Mouse (Mus musculus): ENCODE measurements around the gene Gm20662. TPM values are rescaled to one million over a fixed set of nuclear protein-coding genes. Genes with fewer than 3 reads are reported as not detected.
A peak's percentile ranks its signal among the peaks of the same experiment; 100 is the strongest.

The Gm20662 gene
- polyA plus RNA-seq, 1 experiment from 2014 or later: 0.46 TPM

DNA sequence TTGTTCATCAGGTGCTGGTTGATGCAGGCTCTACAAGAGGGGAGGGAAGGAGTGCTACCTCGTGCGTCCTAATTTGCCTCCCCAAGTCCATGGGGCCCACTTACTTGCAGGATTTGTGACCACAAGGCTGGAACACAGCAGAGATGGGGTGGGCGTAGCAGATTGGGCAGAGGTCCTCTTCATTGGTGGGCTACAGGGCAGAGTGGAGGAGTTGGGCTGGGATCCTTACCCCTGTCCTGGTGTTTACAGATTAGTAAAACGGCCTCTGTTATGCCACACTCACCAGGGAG is 55.7 kb downstream of the Gm20662 start:
- ATAC-seq (ENCODE audit: insufficient read depth, low FRiP score, low read depth): no peak
- Histone ChIP-seq H3K4me3 (replicated peaks) (no peak overlapping the region), H3K4me2 (no peak overlapping the region), H3K9me3 (no peaks in the 10 kb centered on the region), H3K36me3 (peaks cover 17% of the 10 kb centered on the region; the same call in 1 of the 2 replicates), H3K9ac (no peak overlapping the region), H3K27ac (no peak overlapping the region; the same call in 1 of the 2 replicates), H3K27me3 (replicated peaks) (no peaks in the 10 kb centered on the region), H3K4me1 (peaks cover 30% of the 10 kb centered on the region)
- WGBS: 86% methylated on average over 4 of the region's 4 CpGs

DNA sequence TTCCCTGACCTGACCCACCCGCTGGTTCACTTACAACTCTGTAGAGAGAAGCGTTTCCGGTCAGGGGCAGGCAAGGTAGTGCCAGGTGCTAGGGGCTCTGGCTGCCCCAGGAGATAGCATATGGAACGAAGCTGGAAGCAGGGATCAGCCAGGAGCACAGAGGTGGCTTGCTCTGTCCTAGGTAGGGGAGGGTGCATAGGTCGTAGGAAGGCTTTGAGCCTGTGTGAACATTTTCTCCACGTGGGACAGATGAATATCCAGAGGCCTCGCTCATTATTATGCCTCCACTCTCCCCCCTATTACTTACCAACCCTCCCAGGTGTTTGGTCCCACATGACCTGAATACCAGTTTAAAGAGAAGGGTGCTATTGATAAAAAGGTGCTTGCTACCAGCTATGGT is 56.3 kb downstream of the Gm20662 start:
- Histone ChIP-seq H3K4me1 (peaks cover 30% of the 10 kb centered on the region), H3K9ac (no peak overlapping the region), H3K4me3 (replicated peaks) (no peak overlapping the region), H3K27ac (peak overlapping the region; percentile 38; the same call in 1 of the 2 replicates), H3K9me3 (no peaks in the 10 kb centered on the region), H3K36me3 (peaks cover 17% of the 10 kb centered on the region; the same call in 1 of the 2 replicates), H3K4me2 (no peak overlapping the region), H3K27me3 (replicated peaks) (no peaks in the 10 kb centered on the region)
- ATAC-seq (ENCODE audit: insufficient read depth, low FRiP score, low read depth): no peak
- 68% methylated on average over 7 of the region's 7 CpGs for WGBS

DNA sequence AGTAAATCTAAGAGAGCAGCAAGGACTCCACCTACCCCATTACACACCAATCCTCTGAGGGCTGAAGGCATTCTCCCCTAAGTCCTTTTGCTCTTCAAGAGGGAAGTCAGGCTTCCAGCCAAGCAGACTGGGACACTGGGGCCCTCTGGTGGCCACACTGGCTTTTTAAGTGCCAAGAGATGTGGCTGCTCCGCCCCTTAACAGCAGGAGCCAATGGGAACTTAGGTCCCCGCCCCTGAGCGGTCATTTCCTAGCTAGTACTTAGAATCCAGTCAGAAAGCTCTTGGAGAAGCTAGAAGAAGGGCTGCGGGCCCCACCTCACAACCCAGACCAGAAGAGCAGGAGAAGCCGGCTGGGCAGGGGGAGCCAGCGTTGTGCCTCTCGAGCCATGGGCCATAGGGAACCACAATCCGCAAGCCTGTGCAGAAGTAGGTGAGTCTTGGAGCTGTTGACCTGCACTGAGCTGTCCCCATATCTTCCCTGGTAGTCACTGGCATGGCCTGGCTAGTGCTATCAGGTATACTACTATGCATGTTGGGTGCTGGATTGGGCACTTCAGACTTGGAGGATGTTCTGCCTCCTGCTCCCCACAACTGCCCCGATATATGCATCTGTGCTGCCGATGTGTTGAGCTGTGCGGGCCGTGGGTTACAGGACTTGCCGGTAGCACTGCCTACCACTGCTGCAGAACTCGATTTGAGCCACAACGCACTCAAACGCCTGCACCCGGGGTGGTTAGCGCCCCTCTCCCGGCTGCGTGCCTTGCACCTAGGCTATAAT is 56.9 kb downstream of the Gm20662 start, which contains the start of gene Amigo3:
Gene Amigo3, plus strand, starts transcription at position 275 of the 780 bp plus-strand sequence.
- ATAC-seq (ENCODE audit: insufficient read depth, low FRiP score, low read depth): peak; percentile 56
- Histone ChIP-seq H3K9ac (no peak within 1 kb of the TSS), H3K9me3 (no peaks in the 10 kb centered on the region), H3K4me2 (peak within 1 kb of the TSS; percentile 50), H3K4me1 (peaks cover 23% of the 10 kb centered on the region), H3K4me3 (replicated peaks) (peak within 1 kb of the TSS; percentile 15; the same call in 1 of the 2 replicates), H3K27me3 (replicated peaks) (no peaks in the 10 kb centered on the region), H3K36me3 (peaks cover 17% of the 10 kb centered on the region), H3K27ac (peak within 1 kb of the TSS; percentile 70)
- WGBS: 52% methylated on average over 20 of the region's 20 CpGs

- H3K4me2 ChIP-seq: peak overlapping the region; percentile 50
- no peak overlapping the region for H3K9ac ChIP-seq
- no peak overlapping the region for H3K4me3 ChIP-seq (replicated peaks)
- no peaks in the 10 kb centered on the region for H3K9me3 ChIP-seq
- peaks cover 20% of the 10 kb centered on the region for H3K4me1 ChIP-seq
- 87% methylated on average over 15 of the region's 15 CpGs for WGBS
- no peaks in the 10 kb centered on the region for H3K27me3 ChIP-seq (replicated peaks)
- H3K27ac ChIP-seq: peak overlapping the region; percentile 70; the same call in 1 of the 2 replicates
- ATAC-seq (ENCODE audit: insufficient read depth, low FRiP score, low read depth): no peak
- H3K36me3 ChIP-seq: peaks cover 23% of the 10 kb centered on the region
Observed at GRCm38 (mm10) chr9:108053665-108054225, 57.6 kb downstream of the Gm20662 start.

DNA sequence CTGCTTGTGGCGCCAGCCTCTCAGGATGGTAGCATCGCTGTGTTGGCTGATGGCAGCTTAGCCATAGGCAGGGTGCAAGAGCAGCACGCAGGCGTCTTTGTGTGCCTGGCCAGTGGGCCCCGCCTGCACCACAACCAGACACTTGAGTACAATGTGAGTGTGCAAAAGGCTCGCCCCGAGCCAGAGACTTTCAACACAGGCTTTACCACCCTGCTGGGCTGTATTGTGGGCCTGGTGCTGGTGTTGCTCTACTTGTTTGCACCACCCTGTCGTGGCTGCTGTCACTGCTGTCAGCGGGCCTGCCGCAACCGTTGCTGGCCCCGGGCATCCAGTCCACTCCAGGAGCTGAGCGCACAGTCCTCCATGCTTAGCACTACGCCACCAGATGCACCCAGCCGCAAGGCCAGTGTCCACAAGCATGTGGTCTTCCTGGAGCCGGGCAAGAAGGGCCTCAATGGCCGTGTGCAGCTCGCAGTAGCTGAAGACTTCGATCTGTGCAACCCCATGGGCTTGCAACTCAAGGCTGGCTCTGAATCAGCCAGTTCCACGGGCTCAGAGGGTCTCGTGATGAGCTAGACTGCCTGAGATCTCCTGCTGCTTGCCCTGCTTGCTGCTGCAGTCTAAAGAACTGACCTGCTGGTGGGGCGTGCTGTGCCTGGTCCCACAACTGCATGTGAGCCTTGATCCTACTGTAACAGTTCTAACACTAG is 58.3 kb downstream of the Gm20662 start:
- Histone ChIP-seq H3K36me3 (peaks cover 26% of the 10 kb centered on the region), H3K27ac (no peak overlapping the region), H3K4me2 (no peak overlapping the region), H3K4me3 (replicated peaks) (no peak overlapping the region), H3K9me3 (no peaks in the 10 kb centered on the region), H3K27me3 (replicated peaks) (no peaks in the 10 kb centered on the region), H3K9ac (no peak overlapping the region), H3K4me1 (peaks cover 20% of the 10 kb centered on the region)
- 89% methylated on average over 22 of the region's 22 CpGs for WGBS
- ATAC-seq (ENCODE audit: insufficient read depth, low FRiP score, low read depth): no peak

- 52% methylated on average over 1 of the region's 1 CpGs for WGBS
- no peaks in the 10 kb centered on the region for H3K9me3 ChIP-seq
- H3K27me3 ChIP-seq (replicated peaks): no peaks in the 10 kb centered on the region
- H3K9ac ChIP-seq: no peak overlapping the region
- H3K4me3 ChIP-seq (replicated peaks): no peak overlapping the region
- H3K4me2 ChIP-seq: no peak overlapping the region
- no peak for ATAC-seq (ENCODE audit: insufficient read depth, low FRiP score, low read depth)
- H3K36me3 ChIP-seq: peaks cover 26% of the 10 kb centered on the region
- H3K4me1 ChIP-seq: peaks cover 16% of the 10 kb centered on the region
- H3K27ac ChIP-seq: no peak overlapping the region
Observed at GRCm38 (mm10) chr9:108055061-108055460, 58.9 kb downstream of the Gm20662 start.

DNA sequence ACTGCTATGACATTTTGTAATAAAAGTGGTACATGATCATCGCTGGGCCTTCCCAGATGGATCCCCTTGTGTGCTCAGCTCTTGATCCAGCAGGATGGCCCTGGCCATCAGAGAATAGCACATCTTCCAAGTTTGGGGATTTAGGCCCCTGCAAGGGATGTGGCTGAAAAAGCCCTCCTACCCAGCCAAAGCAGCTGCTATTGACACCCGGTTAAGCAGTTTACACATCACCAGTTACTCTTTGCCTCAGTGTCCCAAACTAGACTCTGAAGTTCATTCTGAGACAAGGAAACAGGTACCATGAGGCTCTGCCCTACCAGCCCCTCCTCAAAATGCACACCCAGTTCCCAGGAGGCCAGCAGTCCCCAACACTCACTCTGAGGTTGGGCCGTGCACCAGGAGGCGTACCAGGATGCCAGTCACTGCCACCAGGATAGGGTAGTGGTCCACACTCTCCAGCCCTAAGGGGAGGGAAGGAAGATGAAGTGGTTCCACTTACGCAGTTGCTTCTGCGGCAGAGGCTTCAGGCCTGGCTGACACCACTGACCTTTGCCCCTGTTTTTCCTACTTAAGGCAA is 59.6 kb downstream of the Gm20662 start:
- Histone ChIP-seq H3K27ac (no peak overlapping the region), H3K36me3 (peaks cover 26% of the 10 kb centered on the region), H3K27me3 (replicated peaks) (no peaks in the 10 kb centered on the region), H3K9me3 (no peaks in the 10 kb centered on the region), H3K9ac (no peak overlapping the region), H3K4me3 (replicated peaks) (no peak overlapping the region), H3K4me1 (peaks cover 16% of the 10 kb centered on the region), H3K4me2 (no peak overlapping the region)
- ATAC-seq (ENCODE audit: insufficient read depth, low FRiP score, low read depth): no peak
- 84% methylated on average over 6 of the region's 6 CpGs for WGBS

DNA sequence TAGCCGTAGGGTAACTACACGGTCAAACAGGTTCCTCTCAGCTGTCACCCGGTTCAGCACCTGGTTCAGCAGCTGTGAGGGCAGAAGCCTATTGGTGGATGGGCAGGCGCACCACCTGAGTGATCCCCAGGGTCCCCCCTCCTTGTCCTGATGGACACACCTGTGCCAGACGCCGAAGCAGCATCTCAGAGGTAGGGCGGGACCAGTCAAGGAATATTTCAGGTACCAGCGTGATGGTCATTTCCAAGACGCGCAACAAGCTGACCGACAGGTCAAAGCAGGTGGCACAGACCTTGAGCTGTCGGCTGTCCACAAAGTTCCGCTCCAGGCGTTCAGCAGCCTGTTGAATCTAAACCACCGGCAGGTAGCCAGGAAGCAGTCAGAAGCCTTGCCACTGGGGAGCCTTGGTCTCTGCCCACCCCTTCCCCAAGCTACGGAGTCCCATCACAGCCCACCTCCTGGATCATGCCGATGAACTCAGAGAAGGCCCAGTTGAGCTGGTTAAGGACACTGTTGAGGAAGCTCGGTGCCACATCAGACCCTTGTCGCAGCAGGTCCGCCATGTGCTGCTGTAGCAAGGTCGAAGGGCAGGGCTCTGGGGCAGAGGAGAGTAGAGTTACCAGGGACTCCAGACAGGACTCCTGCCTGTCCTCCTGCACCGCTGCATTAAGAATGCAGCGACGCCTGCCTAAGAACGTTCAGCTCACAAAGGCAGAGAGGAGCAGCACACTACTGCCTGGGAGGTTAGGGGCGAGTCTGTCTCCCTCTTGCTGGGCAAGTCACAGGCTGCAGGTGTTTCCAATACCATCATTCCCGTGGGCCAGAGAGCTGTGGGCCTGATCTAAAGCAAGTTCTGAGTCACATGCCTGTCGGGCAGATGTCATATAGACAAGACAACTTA is 60.5 kb downstream of the Gm20662 start:
- ATAC-seq (ENCODE audit: insufficient read depth, low FRiP score, low read depth): no peak
- Histone ChIP-seq H3K27ac (no peak overlapping the region), H3K9me3 (no peaks in the 10 kb centered on the region), H3K4me1 (peaks cover 16% of the 10 kb centered on the region), H3K4me3 (replicated peaks) (no peak overlapping the region), H3K9ac (no peak overlapping the region), H3K27me3 (replicated peaks) (no peaks in the 10 kb centered on the region), H3K4me2 (no peak overlapping the region), H3K36me3 (peaks cover 26% of the 10 kb centered on the region)
- 80% methylated on average over 28 of the region's 28 CpGs for WGBS

DNA sequence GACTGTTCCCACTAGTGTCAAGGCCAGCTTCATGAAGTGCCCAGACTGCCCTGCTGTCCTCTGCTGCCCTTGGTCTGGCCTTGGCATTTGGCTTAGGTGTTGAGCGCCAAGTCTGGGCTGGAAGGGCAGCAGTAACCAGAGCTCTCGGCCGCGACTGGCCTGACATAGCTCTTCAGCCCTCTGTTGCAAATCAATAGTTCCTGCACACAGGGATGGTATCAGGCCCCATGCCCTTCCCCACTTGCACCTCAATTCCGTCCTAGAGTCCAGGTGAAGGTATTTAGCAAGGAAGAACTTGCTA is 61.1 kb downstream of the Gm20662 start:
- peaks cover 27% of the 10 kb centered on the region for H3K36me3 ChIP-seq
- peaks cover 14% of the 10 kb centered on the region for H3K4me1 ChIP-seq
- H3K27me3 ChIP-seq (replicated peaks): no peaks in the 10 kb centered on the region
- H3K27ac ChIP-seq: no peak overlapping the region
- no peak overlapping the region for H3K4me2 ChIP-seq
- no peaks in the 10 kb centered on the region for H3K9me3 ChIP-seq
- 88% methylated on average over 5 of the region's 5 CpGs for WGBS
- no peak for ATAC-seq (ENCODE audit: insufficient read depth, low FRiP score, low read depth)
- no peak overlapping the region for H3K4me3 ChIP-seq (replicated peaks)
- no peak overlapping the region for H3K9ac ChIP-seq

- Histone ChIP-seq H3K4me2 (no peak overlapping the region), H3K4me1 (peaks cover 6% of the 10 kb centered on the region; the same call in 1 of the 2 replicates), H3K4me3 (replicated peaks) (no peak overlapping the region), H3K9ac (no peak overlapping the region), H3K9me3 (no peaks in the 10 kb centered on the region), H3K27ac (no peak overlapping the region), H3K36me3 (peaks cover 34% of the 10 kb centered on the region), H3K27me3 (replicated peaks) (no peaks in the 10 kb centered on the region)
- 92% methylated on average over 9 of the region's 9 CpGs for WGBS
- no peak for ATAC-seq (ENCODE audit: insufficient read depth, low FRiP score, low read depth)
Observed at GRCm38 (mm10) chr9:108058291-108058690, 62.1 kb downstream of the Gm20662 start.

DNA sequence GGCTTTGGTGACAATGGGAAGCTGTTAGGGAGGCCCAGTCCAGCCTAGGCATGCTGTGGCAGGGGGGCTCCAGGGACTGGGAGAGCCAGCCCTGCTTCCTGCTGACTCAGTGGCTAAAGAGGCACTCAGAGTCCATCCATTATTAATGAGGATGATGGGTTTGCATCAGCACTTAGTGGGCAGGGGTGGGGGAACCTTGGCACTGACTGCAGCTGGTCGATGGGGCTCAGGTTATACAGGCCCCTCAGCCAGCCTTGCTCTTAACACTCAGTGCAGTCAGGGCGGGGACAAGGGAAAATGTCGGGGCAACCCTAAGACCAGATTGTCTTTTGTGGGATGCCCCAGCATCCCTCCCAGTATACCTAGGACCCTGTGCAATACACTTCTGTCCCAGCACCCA is 66.0 kb downstream of the Gm20662 start:
- H3K9me3 ChIP-seq: no peaks in the 10 kb centered on the region
- ATAC-seq (ENCODE audit: insufficient read depth, low FRiP score, low read depth): no peak
- H3K36me3 ChIP-seq: peaks cover 33% of the 10 kb centered on the region
- no peak overlapping the region for H3K4me3 ChIP-seq (replicated peaks)
- H3K4me1 ChIP-seq: 0 out of 2 replicates have a peak, but pooled peaks cover 4% of the 10 kb centered on the region
- H3K9ac ChIP-seq: no peak overlapping the region
- H3K27me3 ChIP-seq (replicated peaks): no peaks in the 10 kb centered on the region
- no peak overlapping the region for H3K4me2 ChIP-seq
- H3K27ac ChIP-seq: no peak overlapping the region
- 92% methylated on average over 3 of the region's 3 CpGs for WGBS
